Mouse (Mus musculus): ENCODE results near the gene Gm9936. TPM values are rescaled to one million over a fixed set of nuclear protein-coding genes. Genes with fewer than 3 reads are reported as not detected.
"Not testable (repeated sequence)": the region's sequence is repeated elsewhere in the genome, so short reads cannot be mapped to it uniquely, and the experiment has no call there.

Gm9936 gene
- polyA plus RNA-seq, 1 experiment from 2014 or later = not detected

DNA sequence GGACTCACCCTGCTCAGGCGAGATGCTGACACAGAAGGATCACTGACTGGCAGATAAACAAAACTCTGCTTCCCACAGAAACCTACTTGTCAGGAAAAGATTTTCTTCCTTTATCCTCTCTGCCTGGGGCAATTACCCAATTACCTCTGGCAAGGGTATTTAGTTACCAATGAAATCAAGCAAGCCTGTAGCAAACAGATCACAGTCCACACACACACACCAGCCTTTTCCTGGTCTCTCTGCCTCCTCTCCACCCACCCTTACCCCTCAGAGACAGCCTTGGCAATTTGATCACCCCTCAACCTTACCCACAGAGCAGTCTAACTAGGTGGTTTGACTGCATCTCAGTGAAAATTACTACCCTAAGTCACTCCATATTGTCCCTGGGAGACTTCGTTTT is 30.5 kb upstream of the Gm9936 start:
- H3K27me3 ChIP-seq (ENCODE audit: insufficient read depth, low read length) = no peaks in the 10 kb centered on the region
- H3K4me2 ChIP-seq (ENCODE audit: low read depth, low read length) = no peak overlapping the region
- WGBS (ENCODE audit: insufficient replicate concordance) = 78% methylated on average over 2 of the region's 2 CpGs
- no peaks in the 10 kb centered on the region for H3K36me3 ChIP-seq (replicated peaks; ENCODE audit: insufficient read depth, low read length)
- H3K4me3 ChIP-seq (ENCODE audit: low read depth, low read length) = no peak overlapping the region
- no peak overlapping the region for H3K9ac ChIP-seq (replicated peaks)
- no peak for TF ChIP-seq EP300 (IDR thresholded peaks at IDR 0.05; ENCODE audit: low read depth)
- TF ChIP-seq CTCF (IDR thresholded peaks at IDR 0.05; ENCODE audit: low read depth) = no peak
- H3K4me1 ChIP-seq (ENCODE audit: insufficient read depth) = no peaks in the 10 kb centered on the region
- ATAC-seq (no peak), DNase-seq (no peak)
- no peaks in the 10 kb centered on the region for H3K9me3 ChIP-seq (ENCODE audit: low read length)
- H3K27ac ChIP-seq (ENCODE audit: low read depth) = no peak overlapping the region

DNA sequence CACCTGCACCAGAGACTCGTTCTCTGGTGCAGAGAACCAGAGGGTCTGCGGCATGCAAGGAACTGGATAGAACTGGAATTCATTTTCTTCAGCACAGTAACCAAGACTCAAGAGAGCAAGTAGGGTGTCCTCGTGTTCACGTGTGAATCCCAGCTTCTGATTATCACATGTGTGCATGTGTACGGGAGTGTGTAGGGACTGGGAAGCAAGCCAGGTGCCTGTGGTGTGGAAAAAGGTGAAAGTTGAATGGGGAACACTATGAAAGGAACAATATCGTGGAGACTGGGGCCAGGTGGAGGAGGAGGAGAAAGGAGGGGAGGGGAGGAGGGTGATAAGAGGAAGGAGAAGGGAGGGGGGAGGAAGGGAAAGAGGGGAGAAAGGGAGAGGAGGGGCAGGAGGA is 28.3 kb upstream of the Gm9936 start:
- DNase-seq (no peak), ATAC-seq (peak; percentile 29; the same call in 1 of the 2 replicates)
- Histone ChIP-seq H3K4me1 (ENCODE audit: insufficient read depth) (no peaks in the 10 kb centered on the region), H3K36me3 (replicated peaks; ENCODE audit: insufficient read depth, low read length) (no peaks in the 10 kb centered on the region), H3K27me3 (ENCODE audit: insufficient read depth, low read length) (no peaks in the 10 kb centered on the region), H3K27ac (ENCODE audit: low read depth) (0 out of 2 replicates have a peak overlapping the region, but pooled peaks have one; percentile 0), H3K4me3 (ENCODE audit: low read depth, low read length) (no peak overlapping the region), H3K9me3 (ENCODE audit: low read length) (no peaks in the 10 kb centered on the region), H3K9ac (replicated peaks) (no peak overlapping the region), H3K4me2 (ENCODE audit: low read depth, low read length) (no peak overlapping the region)
- WGBS (ENCODE audit: insufficient replicate concordance) = 63% methylated on average over 6 of the region's 6 CpGs
- TF ChIP-seq CTCF (IDR thresholded peaks at IDR 0.05; ENCODE audit: low read depth) (no peak), EP300 (IDR thresholded peaks at IDR 0.05; ENCODE audit: low read depth) (no peak)

DNA sequence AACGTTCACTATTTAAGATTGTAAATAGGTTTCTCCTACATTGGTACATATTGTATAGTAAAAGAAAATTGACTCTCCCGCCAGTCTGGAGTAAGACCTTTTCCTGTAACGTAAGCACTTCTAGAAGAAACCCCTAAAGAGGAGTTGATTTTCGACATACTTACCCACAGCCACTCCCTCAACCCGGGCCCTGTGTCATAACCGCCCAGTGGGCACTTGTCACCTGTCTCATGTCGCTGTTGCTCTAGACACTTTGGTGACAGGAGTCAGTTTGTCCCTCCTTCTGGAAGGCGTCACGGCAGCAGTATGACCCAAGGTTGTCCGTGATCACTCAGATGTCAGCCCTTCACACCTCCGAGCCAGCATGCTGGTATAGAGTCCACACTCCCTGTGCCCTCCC is 24.5 kb upstream of the Gm9936 start:
- Histone ChIP-seq H3K9me3 (ENCODE audit: low read length) (no peaks in the 10 kb centered on the region), H3K4me2 (ENCODE audit: low read depth, low read length) (no peak overlapping the region), H3K4me1 (ENCODE audit: insufficient read depth) (0 out of 2 replicates have a peak, but pooled peaks cover under 1% of the 10 kb centered on the region), H3K4me3 (ENCODE audit: low read depth, low read length) (no peak overlapping the region), H3K27me3 (ENCODE audit: insufficient read depth, low read length) (no peaks in the 10 kb centered on the region), H3K27ac (ENCODE audit: low read depth) (no peak overlapping the region; the same call in 1 of the 2 replicates), H3K36me3 (replicated peaks; ENCODE audit: insufficient read depth, low read length) (no peaks in the 10 kb centered on the region), H3K9ac (replicated peaks) (no peak overlapping the region)
- WGBS (ENCODE audit: insufficient replicate concordance) = 77% methylated on average over 11 of the region's 11 CpGs
- TF ChIP-seq EP300 (IDR thresholded peaks at IDR 0.05; ENCODE audit: low read depth) (no peak), CTCF (IDR thresholded peaks at IDR 0.05; ENCODE audit: low read depth) (no peak)
- DNase-seq = no peak
- ATAC-seq = no peak; the same call in 1 of the 2 replicates

DNA sequence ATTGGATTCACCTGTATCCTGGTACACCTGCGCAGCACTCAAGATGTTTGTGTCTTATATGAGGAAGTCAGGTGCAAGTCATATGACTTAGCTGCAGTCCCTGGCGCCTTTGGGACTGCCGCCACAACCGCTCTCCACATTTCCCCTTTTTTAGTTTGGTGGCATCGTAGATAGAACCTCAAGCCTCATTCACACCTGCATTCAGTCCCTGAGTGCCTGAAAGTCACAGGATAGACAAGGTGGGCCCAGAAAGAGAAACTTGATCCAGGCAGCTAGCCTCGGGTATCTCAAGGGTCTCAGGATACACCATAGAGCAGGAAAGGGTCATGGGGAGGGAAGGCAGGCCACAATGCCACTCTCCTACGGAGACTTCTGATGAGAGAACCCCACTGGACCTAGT is 23.8 kb upstream of the Gm9936 start:
- H3K27me3 ChIP-seq (ENCODE audit: insufficient read depth, low read length); H3K4me1 ChIP-seq (ENCODE audit: insufficient read depth); H3K4me3 ChIP-seq (ENCODE audit: low read depth, low read length); H3K9me3 ChIP-seq (ENCODE audit: low read length); H3K4me2 ChIP-seq (ENCODE audit: low read depth, low read length); H3K36me3 ChIP-seq (replicated peaks; ENCODE audit: insufficient read depth, low read length); DNase-seq; H3K9ac ChIP-seq (replicated peaks); ATAC-seq: not testable (repeated sequence)
- 58% methylated on average over 6 of the region's 7 CpGs for WGBS (ENCODE audit: insufficient replicate concordance)
- H3K27ac ChIP-seq (ENCODE audit: low read depth) = peak overlapping the region; percentile 66; the same call in 1 of the 2 replicates

DNA sequence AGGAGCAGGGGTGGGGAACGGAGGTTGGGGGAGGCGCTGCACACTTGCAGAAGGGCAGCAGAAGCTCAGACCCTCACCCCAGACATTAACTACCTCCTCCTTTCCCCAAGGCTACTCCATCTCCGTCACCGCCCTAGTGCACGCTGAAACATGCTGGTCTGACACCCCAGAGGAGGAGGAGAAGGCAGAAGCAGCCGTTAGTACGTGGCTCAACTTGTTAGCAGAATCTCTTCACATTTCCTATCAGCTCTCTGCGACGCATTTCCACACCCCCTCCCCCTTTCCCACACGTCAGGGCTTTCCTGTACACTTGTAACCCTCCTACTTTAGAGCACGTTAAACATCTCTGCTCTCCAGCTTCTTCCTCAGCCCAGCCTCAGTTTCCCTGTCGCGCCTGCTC is 20.9 kb upstream of the Gm9936 start:
- Histone ChIP-seq H3K36me3 (replicated peaks; ENCODE audit: insufficient read depth, low read length) (no peaks in the 10 kb centered on the region), H3K4me2 (ENCODE audit: low read depth, low read length) (no peak overlapping the region)
- TF ChIP-seq EP300 (IDR thresholded peaks at IDR 0.05; ENCODE audit: low read depth) = no peak
- no peak for TF ChIP-seq CTCF (IDR thresholded peaks at IDR 0.05; ENCODE audit: low read depth)

DNA sequence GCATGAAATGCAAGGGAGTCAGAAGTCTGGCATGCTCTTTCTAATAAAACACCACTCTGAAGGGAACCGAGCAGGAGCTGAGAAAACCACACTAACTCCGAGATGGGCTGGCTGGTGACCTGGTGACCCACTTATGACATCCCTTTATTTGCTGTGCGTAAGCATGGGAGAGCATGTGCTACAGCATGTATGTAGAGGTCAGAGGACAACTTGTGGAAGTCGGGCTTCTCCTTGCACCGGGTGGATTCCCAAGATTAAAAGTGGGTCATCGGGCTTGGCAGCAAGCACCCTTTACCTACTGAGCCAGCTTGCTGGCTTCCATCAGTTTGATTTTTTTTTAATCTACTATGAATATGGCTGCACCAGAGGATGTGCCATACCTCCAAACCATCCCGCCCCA is 19.0 kb upstream of the Gm9936 start:
- DNase-seq (no peak), ATAC-seq (peak; percentile 72)
- Histone ChIP-seq H3K36me3 (replicated peaks; ENCODE audit: insufficient read depth, low read length) (no peaks in the 10 kb centered on the region), H3K9ac (replicated peaks) (no peak overlapping the region), H3K4me3 (ENCODE audit: low read depth, low read length) (no peak overlapping the region), H3K4me2 (ENCODE audit: low read depth, low read length) (no peak overlapping the region), H3K9me3 (ENCODE audit: low read length) (no peaks in the 10 kb centered on the region), H3K27ac (ENCODE audit: low read depth) (no peak overlapping the region), H3K27me3 (ENCODE audit: insufficient read depth, low read length) (0 out of 2 replicates have a peak, but pooled peaks cover 4% of the 10 kb centered on the region), H3K4me1 (ENCODE audit: insufficient read depth) (0 out of 2 replicates have a peak, but pooled peaks cover 3% of the 10 kb centered on the region)
- TF ChIP-seq CTCF (IDR thresholded peaks at IDR 0.05; ENCODE audit: low read depth) = no peak
- no peak for TF ChIP-seq EP300 (IDR thresholded peaks at IDR 0.05; ENCODE audit: low read depth)
- WGBS (ENCODE audit: insufficient replicate concordance) = 59% methylated on average over 7 of the region's 7 CpGs

More for the DNA sequence above, 20.9 kb upstream of the Gm9936 start:
- no peak overlapping the region for H3K27ac ChIP-seq (ENCODE audit: low read depth)
- no peaks in the 10 kb centered on the region for H3K9me3 ChIP-seq (ENCODE audit: low read length)
- H3K4me3 ChIP-seq (ENCODE audit: low read depth, low read length) = no peak overlapping the region
- ATAC-seq (no peak), DNase-seq (no peak)
- H3K4me1 ChIP-seq (ENCODE audit: insufficient read depth) = 0 out of 2 replicates have a peak, but pooled peaks cover 3% of the 10 kb centered on the region
- 40% methylated on average over 13 of the region's 13 CpGs for WGBS (ENCODE audit: insufficient replicate concordance)
- 0 out of 2 replicates have a peak, but pooled peaks cover 4% of the 10 kb centered on the region for H3K27me3 ChIP-seq (ENCODE audit: insufficient read depth, low read length)
- H3K9ac ChIP-seq (replicated peaks) = no peak overlapping the region

DNA sequence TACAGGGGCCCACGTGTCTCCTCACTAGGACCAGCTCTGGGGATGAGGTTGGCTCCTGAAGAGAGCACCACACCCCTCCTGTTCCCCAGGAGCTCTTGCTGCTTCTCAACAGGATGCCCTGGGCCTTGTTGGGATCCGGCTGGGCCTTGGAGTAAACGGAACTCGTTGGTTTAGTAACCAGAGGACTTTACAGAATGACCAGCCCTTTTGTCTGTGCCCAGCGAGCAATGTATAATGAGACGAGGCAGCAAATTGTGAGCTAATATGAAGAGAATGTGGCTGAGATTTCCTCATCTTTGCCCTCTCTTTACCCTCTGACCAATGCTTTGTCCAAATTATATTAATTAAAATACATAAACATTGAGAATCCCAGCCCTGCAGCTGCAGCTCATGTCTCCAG is 17.8 kb upstream of the Gm9936 start:
- Histone ChIP-seq H3K4me3 (ENCODE audit: low read depth, low read length) (no peak overlapping the region), H3K9ac (replicated peaks) (no peak overlapping the region), H3K4me2 (ENCODE audit: low read depth, low read length) (no peak overlapping the region), H3K27ac (ENCODE audit: low read depth) (no peak overlapping the region), H3K36me3 (replicated peaks; ENCODE audit: insufficient read depth, low read length) (no peaks in the 10 kb centered on the region), H3K4me1 (ENCODE audit: insufficient read depth) (0 out of 2 replicates have a peak, but pooled peaks cover 3% of the 10 kb centered on the region), H3K9me3 (ENCODE audit: low read length) (no peaks in the 10 kb centered on the region), H3K27me3 (ENCODE audit: insufficient read depth, low read length) (0 out of 2 replicates have a peak, but pooled peaks cover 4% of the 10 kb centered on the region)
- WGBS (ENCODE audit: insufficient replicate concordance) = 60% methylated on average over 6 of the region's 6 CpGs
- no peak for TF ChIP-seq EP300 (IDR thresholded peaks at IDR 0.05; ENCODE audit: low read depth)
- no peak for TF ChIP-seq CTCF (IDR thresholded peaks at IDR 0.05; ENCODE audit: low read depth)
- no peak for DNase-seq
- no peak for ATAC-seq

All from liver, postnatal 0 days (tissue).